Mouse (Mus musculus): ENCODE measurements around the gene Olfr483.

DNA sequence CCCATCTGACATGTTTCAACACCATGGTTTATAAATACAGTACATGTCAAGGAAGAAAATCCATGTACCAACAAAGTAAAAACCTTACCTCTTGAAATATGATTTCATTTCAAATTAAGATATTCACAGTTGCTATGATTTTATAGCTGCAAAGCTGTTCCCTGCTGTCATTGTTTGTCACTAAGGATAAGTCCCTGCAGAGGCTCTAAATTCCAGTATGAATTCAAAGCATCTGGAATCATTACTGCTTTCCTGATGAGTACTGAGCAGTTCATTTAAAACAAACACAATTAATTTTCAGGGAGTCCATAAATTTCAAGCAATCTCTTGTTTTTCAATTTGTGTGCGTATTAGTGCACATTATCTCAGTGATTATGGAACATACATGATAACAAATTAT is 3.2 kb upstream of the Olfr483 start, which contains the start of gene Olfr482:
- TF ChIP-seq CTCF (IDR thresholded peaks at IDR 0.05; ENCODE audit: borderline replicate concordance, control insufficient read depth, extremely low read depth, insufficient read depth, low read length, poor library complexity) (no peak), POLR2A (IDR thresholded peaks at IDR 0.05; ENCODE audit: control insufficient read depth, extremely low read depth, insufficient read depth, low read length, poor library complexity) (no peak)

Data from thymus, adult 2 months (tissue).